Mouse (Mus musculus) adrenal gland, postnatal 14 days (tissue): ENCODE measurements around the gene Cdx4. TPM values are rescaled to one million over a fixed set of nuclear protein-coding genes. Genes with fewer than 3 reads are reported as not detected.

Experiments
- total RNA-seq: library from RNA; stranded (reverse); gene quantifications from 2 replicates; pipeline ENCODE4 v1.2.3, GENCODE M21; 2021

The Cdx4 gene
- total RNA-seq, 1 experiment from 2014 or later = not detected

Other genes with a start within 250 kb of the Cdx4 start
- 0.96 and 1.2 TPM in 2 replicates for gene Nap1l2, start 134.8 kb upstream of the Cdx4 start, total RNA-seq
- gene Chic1, start 35.1 kb downstream of the Cdx4 start, total RNA-seq = 5.5 and 5.7 TPM in 2 replicates
- gene Tsx, start 93.1 kb downstream of the Cdx4 start, total RNA-seq = not detected in 2 replicates
- gene Gm26992, start 100.6 kb downstream of the Cdx4 start, total RNA-seq = not detected in 2 replicates